Mouse (Mus musculus) activated CD4-positive, CD25-positive, alpha-beta regulatory T cell, adult 9 weeks (primary cell): ENCODE data around the gene Nsdhl. TPM values are rescaled to one million over a fixed set of nuclear protein-coding genes. Genes with fewer than 3 reads are reported as not detected.

Experiments
- polyA plus RNA-seq: library from polyadenylated mRNA; unstranded; fragments of 100-300 nt; shearing (Covaris generic); gene quantifications from one replicate; pipeline ENCODE4 v1.2.1, GENCODE M21; 2017

Nsdhl gene
- polyA plus RNA-seq: 22.0 TPM

DNA sequence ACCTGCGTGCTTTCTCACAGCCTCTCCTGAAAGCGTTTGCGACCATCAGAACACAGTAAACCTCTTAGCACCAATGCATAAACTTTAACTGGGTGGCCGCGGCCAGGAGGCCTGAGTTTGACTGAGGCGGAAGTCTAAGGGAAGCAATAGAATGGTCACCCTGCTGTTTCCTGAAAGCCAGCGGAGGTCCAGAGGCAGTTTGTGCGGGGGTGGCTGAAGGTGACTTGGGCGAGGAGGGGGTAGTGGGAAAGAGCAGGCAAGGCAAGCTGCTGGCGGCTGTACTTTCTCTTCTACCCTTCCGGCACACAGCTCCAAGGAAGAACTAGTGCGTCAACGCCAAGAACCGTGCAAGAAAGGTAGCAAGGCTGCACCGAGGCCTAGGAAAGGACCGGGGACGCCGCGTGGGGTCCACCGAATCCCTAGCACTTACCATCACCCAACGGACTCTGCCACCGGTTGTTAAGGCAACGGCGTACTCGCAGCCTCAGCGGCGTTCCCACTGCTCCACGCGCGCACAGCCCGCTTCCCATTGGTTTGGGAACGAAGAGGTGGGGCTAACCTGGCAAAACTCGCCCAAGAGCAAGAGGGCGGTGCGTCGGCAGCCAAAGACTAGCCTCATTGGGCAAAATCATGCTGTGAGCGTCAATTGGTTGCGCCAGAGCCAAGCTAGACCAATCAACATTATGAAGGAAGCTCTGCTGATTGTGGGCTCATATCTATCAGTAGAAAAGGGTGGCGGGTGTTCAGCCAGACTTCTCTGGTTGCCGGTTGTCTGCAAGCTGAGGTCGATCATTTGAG lies at the start of gene Nsdhl, which contains the start of gene Cetn2:
Nsdhl (plus strand) TSS at position 674 of the 798 bp plus-strand sequence.
Cetn2 (minus strand) TSS at position 528 of the 798 bp plus-strand sequence.

DNA sequence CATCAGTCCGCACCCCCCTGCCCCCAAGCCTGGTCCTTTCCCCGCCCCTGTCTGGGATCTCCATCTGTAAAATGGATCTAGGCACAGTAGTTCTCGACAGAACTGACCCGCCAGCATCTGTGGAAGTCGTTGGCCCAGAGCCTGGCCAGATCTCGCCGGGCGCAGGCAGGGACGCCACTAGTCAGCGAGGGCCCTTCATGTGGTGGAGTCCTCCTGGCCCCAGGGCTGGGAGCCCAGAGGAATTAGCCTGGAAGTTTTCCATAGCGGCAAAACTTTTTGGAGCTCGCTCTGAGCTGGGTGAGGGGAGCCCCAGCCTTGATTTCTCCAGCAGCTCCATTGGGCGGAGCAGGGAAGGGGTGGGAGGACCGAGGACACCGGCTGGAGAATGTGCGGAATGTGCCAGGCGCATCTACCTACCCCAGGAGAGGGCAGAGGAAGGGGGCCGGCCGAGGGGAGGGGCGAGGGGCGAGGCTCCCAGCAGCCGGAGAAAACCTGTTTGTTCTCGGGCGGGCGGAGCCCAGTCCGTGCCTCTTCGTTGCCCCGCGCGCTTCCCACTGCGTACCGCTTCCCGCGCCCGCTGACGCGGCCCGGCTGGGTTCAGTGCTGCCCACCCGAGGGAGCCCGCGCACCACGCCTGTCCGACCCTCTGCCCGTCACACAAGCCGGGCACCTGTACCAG lies 68.6 kb downstream of the Nsdhl start, which contains the start of gene Zfp185:
Zfp185 (plus strand) TSS at position 499 of the 679 bp plus-strand sequence.

Other genes starting within 250 kb of the Nsdhl start
- not detected for gene Gabrq, start 93.4 kb upstream of the Nsdhl start, polyA plus RNA-seq
- gene Cetn2, start 146 bp upstream of the Nsdhl start, polyA plus RNA-seq: 137 TPM
- gene Zfp185, start 68.8 kb downstream of the Nsdhl start, polyA plus RNA-seq: not detected
- gene Pnma5, start 118.5 kb downstream of the Nsdhl start, polyA plus RNA-seq: not detected
- not detected for gene Pnma3, start 146.2 kb downstream of the Nsdhl start, polyA plus RNA-seq
- 115 TPM for gene Xlr4a, start 163.9 kb downstream of the Nsdhl start, polyA plus RNA-seq
- 1.6 TPM for gene Xlr3a, start 178.5 kb downstream of the Nsdhl start, polyA plus RNA-seq
- gene Gm14685, start 198.5 kb downstream of the Nsdhl start, polyA plus RNA-seq: not detected
- gene Xlr5b, start 230.2 kb downstream of the Nsdhl start, polyA plus RNA-seq: not detected
- gene DXBay18, start 230.9 kb downstream of the Nsdhl start, polyA plus RNA-seq: not detected